Mouse (Mus musculus) left cerebral cortex, adult 9 months (tissue): ENCODE data around the gene Rfpl4b.
"Not testable (repeated sequence)": the region's sequence is repeated elsewhere in the genome, so short reads cannot be mapped to it uniquely, and the experiment has no call there.

ENCODE experiments used
- DNase-seq, 2 experiments: peaks; one replicate each; pipeline ENCODE4 v3.0.0; 2022; ENCODE audit warnings: low spot score in 2 of 2

The Rfpl4b gene

DNA sequence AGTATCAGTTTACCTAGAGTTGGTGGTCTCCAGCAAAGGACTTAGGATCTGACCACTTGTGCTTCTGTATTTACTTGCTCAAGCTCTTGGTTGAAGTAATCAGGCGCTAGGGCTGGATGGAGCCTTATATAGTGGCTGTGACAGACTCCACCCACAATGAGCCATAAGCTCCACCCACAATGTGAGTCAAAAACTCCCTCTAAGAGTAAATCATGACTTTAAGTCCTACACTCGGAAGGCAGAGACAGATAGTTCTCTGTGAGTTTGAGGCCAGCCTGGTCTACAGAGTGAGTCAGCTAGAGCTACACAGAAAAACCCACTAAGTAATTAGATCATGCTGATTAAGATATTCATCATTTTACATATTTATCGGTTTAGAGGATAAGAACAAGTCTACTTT is at the start of gene Rfpl4b:
Gene Rfpl4b, minus strand, starts transcription at position 101 of the 400 bp plus-strand sequence.
- DNase-seq = no peak

GRCm38 (mm10) chr10:38855186-38855585 is 33.6 kb upstream of the Rfpl4b start:
- DNase-seq = no peak

GRCm38 (mm10) chr10:38850006-38850405 is 28.4 kb upstream of the Rfpl4b start:
- DNase-seq = not testable (repeated sequence)

DNA sequence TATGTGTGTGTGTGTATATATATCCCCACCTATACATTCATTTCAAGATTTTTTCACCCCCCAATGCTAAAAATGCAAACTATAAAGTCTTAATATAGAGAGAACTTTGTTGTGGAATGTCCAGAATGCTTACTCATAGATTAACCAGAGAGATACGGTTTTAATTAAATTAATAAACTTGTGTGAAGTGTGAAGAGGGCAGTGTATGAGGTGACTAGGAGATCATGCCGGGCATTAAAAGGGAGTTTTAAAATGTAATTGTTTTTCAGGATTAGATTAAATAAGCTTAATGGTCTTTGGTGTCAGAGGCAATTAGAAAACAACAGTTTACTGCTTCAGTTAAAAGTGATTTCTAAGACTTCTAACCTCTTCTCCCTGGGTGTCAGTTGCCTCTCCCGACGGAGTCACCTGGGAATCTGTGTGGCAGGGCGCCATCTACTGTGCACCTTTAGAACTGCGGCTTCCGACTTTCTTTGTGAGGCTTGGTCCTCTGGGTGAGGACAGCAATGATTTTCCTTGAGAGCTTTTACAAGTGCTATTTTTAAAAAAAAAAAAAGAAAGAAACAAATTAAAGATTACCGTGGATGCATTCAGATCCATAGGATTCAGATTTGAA is 27.4 kb upstream of the Rfpl4b start:
- DNase-seq = peak; percentile 6 to 76

DNA sequence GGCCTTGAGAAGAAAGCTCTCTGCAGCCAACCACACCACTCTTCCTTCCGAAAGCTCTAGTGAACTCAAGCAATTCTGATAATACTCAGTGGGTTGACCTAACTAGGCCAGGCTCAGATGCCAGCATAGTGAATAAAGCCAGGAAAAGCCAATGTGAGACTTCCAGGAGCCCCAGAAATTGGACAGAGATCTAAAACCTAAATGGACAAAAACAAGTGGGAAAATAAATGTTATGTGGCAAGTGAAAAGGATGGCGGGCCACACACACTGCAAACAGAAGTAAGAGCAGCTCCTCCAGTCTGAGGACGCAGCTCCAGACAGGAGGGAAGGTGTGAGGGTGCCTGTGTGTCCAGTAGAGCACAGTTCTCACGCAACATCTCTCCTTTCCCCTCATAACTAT is 26.7 kb upstream of the Rfpl4b start:
- no peak for DNase-seq

DNA sequence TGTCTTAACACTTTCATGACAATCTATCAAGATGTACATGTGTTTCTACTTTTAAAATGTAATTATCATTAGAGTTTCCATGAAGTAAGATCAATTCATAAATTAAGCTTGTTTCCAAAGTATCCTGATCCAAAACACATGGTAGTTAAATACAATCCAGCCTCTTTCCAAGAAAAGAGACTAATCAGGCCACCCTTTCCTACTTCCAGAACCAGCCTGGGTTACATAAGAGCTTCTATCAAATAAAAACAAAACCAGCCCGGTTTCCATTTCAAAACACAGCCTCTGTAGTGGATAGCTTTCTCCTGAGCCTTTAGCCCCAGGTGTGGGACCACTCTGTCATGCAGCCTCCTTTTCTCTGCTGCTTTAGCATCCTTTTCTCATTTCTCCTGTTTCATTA is 2.2 kb upstream of the Rfpl4b start:
- DNase-seq = no peak

- no peak for DNase-seq
Measured at GRCm38 (mm10) chr10:38806056-38806455, 15.5 kb downstream of the Rfpl4b start.

GRCm38 (mm10) chr10:38804047-38804446 is 17.5 kb downstream of the Rfpl4b start:
- no peak for DNase-seq

DNA sequence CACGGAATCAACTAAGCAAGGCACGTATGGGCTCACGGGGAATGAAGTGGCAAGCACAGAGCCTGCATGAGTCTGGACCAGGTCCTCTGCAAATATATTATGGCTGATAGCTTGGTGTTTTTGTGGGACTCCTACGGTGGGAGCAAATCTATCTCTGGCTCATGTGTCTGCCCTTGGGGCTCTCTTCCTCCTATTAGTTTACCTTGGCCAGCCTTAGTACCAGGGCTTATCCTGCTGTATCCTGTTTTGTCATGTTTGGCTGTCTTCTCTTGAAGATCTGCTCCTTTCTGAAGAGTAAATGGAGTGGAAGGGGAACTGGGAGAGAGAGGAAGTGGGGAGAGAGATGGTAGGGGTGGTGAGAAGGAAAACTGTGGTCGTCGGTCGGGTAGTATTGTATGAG is 18.3 kb downstream of the Rfpl4b start:
- no peak for DNase-seq

- DNase-seq = no peak
Measured at GRCm38 (mm10) chr10:38788612-38789011, 33.0 kb downstream of the Rfpl4b start.
